Mouse (Mus musculus) testis, adult 2 months (tissue): Measurements from ENCODE around the gene Kcna6.

Experiments used
- CTCF ChIP-seq: fragments of 200-500 bp; IDR thresholded peaks from 2 replicates; pipeline ENCODE4 v1.5.1; 2012; ENCODE audit warnings: low read depth, mild to moderate bottlenecking, inconsistent platforms, low read length, moderate library complexity; ENCODE audit not compliant: control insufficient read depth, insufficient read depth, insufficient replicate concordance
- POLR2A ChIP-seq: fragments of 200-500 bp; IDR thresholded peaks from 2 replicates; pipeline ENCODE4 v1.6.1; 2012; ENCODE audit warnings: low read depth, mild to moderate bottlenecking, inconsistent platforms, low read length, moderate library complexity; ENCODE audit not compliant: control insufficient read depth

DNA sequence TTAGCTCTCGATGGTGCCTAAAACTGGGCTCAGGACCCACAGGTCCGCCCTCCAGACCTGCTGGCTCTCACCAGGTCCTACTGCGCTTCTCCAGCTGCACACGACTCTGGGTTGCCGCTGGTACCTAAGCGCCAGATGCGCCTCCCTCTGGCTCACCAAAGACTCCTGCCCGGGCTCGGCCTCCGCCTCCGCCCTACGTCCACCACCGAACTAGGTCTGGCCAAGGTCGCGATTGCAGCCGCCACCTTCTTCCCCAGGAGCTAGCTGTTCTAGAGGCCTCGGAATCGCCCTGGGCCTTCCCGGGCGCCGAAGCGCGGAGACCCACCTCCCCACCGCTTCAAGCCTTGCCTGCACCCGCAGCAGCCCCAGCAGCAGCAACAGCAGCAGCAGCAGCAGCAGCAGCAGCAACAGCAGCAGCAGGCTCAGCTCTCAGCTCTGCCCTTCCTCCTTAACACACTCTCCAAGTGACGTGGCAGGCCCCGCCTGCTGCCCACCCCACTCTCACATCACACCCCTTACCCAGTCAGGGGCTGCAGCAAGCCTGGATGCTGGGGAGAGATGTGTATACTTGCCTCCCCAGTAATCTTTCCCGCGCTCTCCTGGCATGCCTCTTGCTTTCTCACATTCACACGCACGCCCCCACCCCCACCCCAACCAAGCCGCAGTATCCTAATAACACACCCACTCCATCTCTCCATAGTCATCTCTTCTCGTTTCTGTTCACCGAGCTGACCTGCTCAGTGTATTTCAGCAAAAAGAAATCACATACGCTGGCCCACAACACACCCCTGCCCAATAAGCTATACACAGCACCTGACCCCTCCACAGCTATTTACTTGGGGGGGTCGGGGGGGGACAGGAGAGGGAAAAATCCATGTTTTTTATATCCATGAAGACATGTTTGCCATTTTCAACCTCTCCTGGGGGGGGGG is at the start of gene Kcna6:
- no peak for TF ChIP-seq POLR2A
- no peak for TF ChIP-seq CTCF
